Mouse (Mus musculus) hindbrain, embryonic 14.5 days (tissue): ENCODE data around the gene Fzd10. TPM values are rescaled to one million over a fixed set of nuclear protein-coding genes. Genes with fewer than 3 reads are reported as not detected.

Experiments
- ATAC-seq: fragments of 200-750 bp; cut with Nextera tagmentation; 2 replicates; pipeline ENCODE4 v1.8.0; 2017; ENCODE audit warnings: moderate number of reproducible peaks, mild to moderate bottlenecking, moderate TSS enrichment, moderate library complexity; ENCODE audit not compliant: low FRiP score
- DNase-seq: peaks from one replicate; pipeline ENCODE4 v3.0.0-alpha.2; 2015; ENCODE audit warnings: low spot score
- H3K27ac ChIP-seq: fragments of 300-500 bp; sonication (generic); 2 replicates; pipeline ENCODE4 v1.5.1; 2014; ENCODE audit warnings: mild to moderate bottlenecking, moderate library complexity
- H3K27me3 ChIP-seq: fragments of 300-500 bp; sonication (generic); 2 replicates; pipeline ENCODE4 v1.6.1; 2014; ENCODE audit warnings: mild to moderate bottlenecking, low read length, mixed read lengths; ENCODE audit not compliant: control insufficient read depth, insufficient read depth
- H3K36me3 ChIP-seq: fragments of 300-500 bp; sonication (generic); replicated peaks from 2 replicates; pipeline ENCODE4 v1.6.1; 2014; ENCODE audit not compliant: control insufficient read depth, insufficient read depth
- H3K4me1 ChIP-seq: fragments of 300-500 bp; sonication (generic); replicated peaks from 2 replicates; pipeline ENCODE4 v1.6.1; 2014; ENCODE audit warnings: antibody characterized with exemption, low read length, mixed read lengths; ENCODE audit not compliant: control insufficient read depth, insufficient read depth
- H3K4me2 ChIP-seq: fragments of 300-500 bp; sonication (generic); replicated peaks from 2 replicates; pipeline ENCODE4 v1.6.1; 2014; ENCODE audit warnings: mild to moderate bottlenecking, moderate library complexity
- H3K4me3 ChIP-seq: fragments of 300-500 bp; sonication (generic); replicated peaks from 2 replicates; pipeline ENCODE4 v1.5.1; 2014; ENCODE audit warnings: mild to moderate bottlenecking, low read length
- H3K9ac ChIP-seq: fragments of 300-500 bp; sonication (generic); 2 replicates; pipeline ENCODE4 v1.6.1; 2014
- H3K9me3 ChIP-seq: fragments of 300-500 bp; sonication (generic); 2 replicates; pipeline ENCODE4 v1.6.1; 2016; ENCODE audit warnings: low read length; ENCODE audit not compliant: control insufficient read depth
- WGBS: fragments of 180-500 bp; shearing (Covaris S2); extraction: QIAGEN DNeasy Blood & Tissue Kit; methylation state at CpG from one replicate; pipeline ENCODE4 v1.1.7; 2014; 5-methylcytosine and 5-hydroxymethylcytosine counted together
- polyA plus RNA-seq: library from polyadenylated mRNA; unstranded; fragments of >200 nt; fragmentation: Nextera tagmentation; extraction: Ambion mirVana; gene quantifications from 2 replicates; pipeline ENCODE4 v1.2.1, GENCODE M21; 2014

Gene Fzd10
- polyA plus RNA-seq, 1 experiment from 2014 or later: 5.3 TPM

GRCm38 (mm10) chr5:128598760-128599364 is 1.8 kb upstream of the Fzd10 start:
- Histone ChIP-seq H3K27ac (peak overlapping the region; percentile 29), H3K9ac (peak overlapping the region; percentile 68), H3K4me1 (peaks cover 46% of the 10 kb centered on the region; the same call in 1 of the 2 replicates), H3K27me3 (peaks cover 22% of the 10 kb centered on the region), H3K36me3 (no peaks in the 10 kb centered on the region), H3K4me3 (peak overlapping the region; percentile 64), H3K9me3 (no peaks in the 10 kb centered on the region), H3K4me2 (peak overlapping the region; percentile 98)
- peak; percentile 10; the same call in 1 of the 2 replicates for ATAC-seq
- under 1% methylated on average over 20 of the region's 20 CpGs for WGBS
- DNase-seq: no peak

GRCm38 (mm10) chr5:128599365-128600071 is 1.1 kb upstream of the Fzd10 start:
- Histone ChIP-seq H3K4me2 (peak overlapping the region; percentile 98), H3K9ac (peak overlapping the region; percentile 68), H3K4me3 (peak overlapping the region; percentile 64), H3K36me3 (no peaks in the 10 kb centered on the region), H3K9me3 (no peaks in the 10 kb centered on the region), H3K27me3 (peaks cover 22% of the 10 kb centered on the region), H3K4me1 (peaks cover 46% of the 10 kb centered on the region; the same call in 1 of the 2 replicates), H3K27ac (peak overlapping the region; percentile 29)
- ATAC-seq (peak; percentile 21; the same call in 1 of the 2 replicates), DNase-seq (no peak)
- under 1% methylated on average over 28 of the region's 28 CpGs for WGBS

GRCm38 (mm10) chr5:128601036-128602019 is 684 bp downstream of the Fzd10 start:
- Histone ChIP-seq H3K4me1 (peaks cover 39% of the 10 kb centered on the region; the same call in 1 of the 2 replicates), H3K9me3 (no peaks in the 10 kb centered on the region), H3K27ac (peak overlapping the region; percentile 74), H3K4me2 (peak overlapping the region; percentile 98), H3K36me3 (no peaks in the 10 kb centered on the region), H3K4me3 (peak overlapping the region; percentile 64), H3K27me3 (peaks cover 22% of the 10 kb centered on the region), H3K9ac (peak overlapping the region; percentile 68)
- under 1% methylated on average over 87 of the region's 87 CpGs for WGBS
- ATAC-seq (peak; percentile 26; the same call in 1 of the 2 replicates), DNase-seq (no peak)

GRCm38 (mm10) chr5:128603693-128604092 is 3.0 kb downstream of the Fzd10 start:
- no peak for ATAC-seq
- H3K4me2 ChIP-seq: peak overlapping the region; percentile 98
- peak overlapping the region; percentile 64 for H3K4me3 ChIP-seq
- peaks cover 37% of the 10 kb centered on the region for H3K4me1 ChIP-seq
- H3K9me3 ChIP-seq: no peaks in the 10 kb centered on the region
- 0 out of 2 replicates have a peak overlapping the region, but pooled peaks have one; percentile 6 for H3K9ac ChIP-seq
- H3K36me3 ChIP-seq: no peaks in the 10 kb centered on the region
- H3K27me3 ChIP-seq: peaks cover 19% of the 10 kb centered on the region
- 6% methylated on average over 1 of the region's 1 CpGs for WGBS
- H3K27ac ChIP-seq: no peak overlapping the region
- no peak for DNase-seq

- no peak overlapping the region for H3K27ac ChIP-seq
- peaks cover 16% of the 10 kb centered on the region for H3K27me3 ChIP-seq
- no peaks in the 10 kb centered on the region for H3K36me3 ChIP-seq
- H3K4me1 ChIP-seq: peaks cover 17% of the 10 kb centered on the region
- DNase-seq: no peak
- peak overlapping the region; percentile 33 for H3K4me2 ChIP-seq
- peak; percentile 37; the same call in 1 of the 2 replicates for ATAC-seq
- H3K9ac ChIP-seq: no peak overlapping the region
- WGBS: 3% methylated on average over 14 of the region's 14 CpGs
- H3K9me3 ChIP-seq: no peaks in the 10 kb centered on the region
- H3K4me3 ChIP-seq: no peak overlapping the region
Observed at GRCm38 (mm10) chr5:128606596-128606995, 6.0 kb downstream of the Fzd10 start.

- Histone ChIP-seq H3K4me3 (no peak overlapping the region), H3K9ac (no peak overlapping the region), H3K27ac (no peak overlapping the region), H3K9me3 (no peaks in the 10 kb centered on the region), H3K4me2 (no peak overlapping the region), H3K27me3 (peaks cover 4% of the 10 kb centered on the region; the same call in 1 of the 2 replicates), H3K4me1 (peaks cover 7% of the 10 kb centered on the region), H3K36me3 (no peaks in the 10 kb centered on the region)
- DNase-seq (no peak), ATAC-seq (no peak)
- WGBS: 91% methylated on average over 7 of the region's 7 CpGs
Observed at GRCm38 (mm10) chr5:128609091-128609490, 8.4 kb downstream of the Fzd10 start.

GRCm38 (mm10) chr5:128617621-128618020 is 17.0 kb downstream of the Fzd10 start:
- Histone ChIP-seq H3K27ac (no peak overlapping the region), H3K9me3 (no peaks in the 10 kb centered on the region), H3K4me2 (peak overlapping the region; percentile 19; the same call in 1 of the 2 replicates), H3K4me1 (peaks cover 17% of the 10 kb centered on the region), H3K9ac (no peak overlapping the region), H3K4me3 (no peak overlapping the region), H3K36me3 (no peaks in the 10 kb centered on the region), H3K27me3 (0 out of 2 replicates have a peak, but pooled peaks cover 4% of the 10 kb centered on the region)
- ATAC-seq (no peak), DNase-seq (no peak)
- 9% methylated on average over 9 of the region's 9 CpGs for WGBS

- H3K4me2 ChIP-seq: no peak overlapping the region
- DNase-seq (no peak), ATAC-seq (no peak)
- H3K36me3 ChIP-seq: no peaks in the 10 kb centered on the region
- 0 out of 2 replicates have a peak, but pooled peaks cover 4% of the 10 kb centered on the region for H3K27me3 ChIP-seq
- H3K4me3 ChIP-seq: no peak overlapping the region
- no peak overlapping the region for H3K9ac ChIP-seq
- no peaks in the 10 kb centered on the region for H3K9me3 ChIP-seq
- peaks cover 17% of the 10 kb centered on the region for H3K4me1 ChIP-seq
- H3K27ac ChIP-seq: no peak overlapping the region
- WGBS: 25% methylated on average over 8 of the region's 8 CpGs
Observed at GRCm38 (mm10) chr5:128619987-128620386, 19.3 kb downstream of the Fzd10 start.
